Mouse (Mus musculus): Measurements from ENCODE around the gene Men1.

Men1 gene

GRCm38 (mm10) chr19:6364317-6364725 lies 29.5 kb downstream of the Men1 start:
- DNase-seq (ENCODE audit: low spot score in 2 of 2), result peak; percentile 93 to 98

- DNase-seq (ENCODE audit: low spot score in 2 of 2), result no peak
These were observed 30.1 kb downstream of the Men1 start for GRCm38 (mm10) chr19:6364842-6365241.

DNA sequence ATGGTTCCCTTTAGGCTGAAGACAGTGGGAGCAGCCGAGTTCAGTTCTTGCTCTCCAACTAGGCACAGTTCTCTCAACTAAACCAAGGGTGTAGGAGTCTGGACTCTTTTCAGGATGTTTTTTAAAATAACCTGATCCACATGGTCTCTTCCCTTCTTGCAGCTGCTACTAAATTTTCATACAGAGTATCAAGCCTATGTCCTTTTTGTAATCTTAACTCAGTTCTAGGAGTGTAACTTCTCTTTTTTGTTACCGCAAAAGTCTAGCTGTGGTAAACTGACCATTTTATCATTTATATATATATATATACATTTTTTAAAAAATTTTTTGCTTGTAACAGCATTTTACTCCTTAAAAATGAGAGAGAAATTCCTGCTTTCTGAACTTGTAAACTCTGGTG lies 35.4 kb downstream of the Men1 start:
- DNase-seq (ENCODE audit: low spot score in 2 of 2), result no peak

DNA sequence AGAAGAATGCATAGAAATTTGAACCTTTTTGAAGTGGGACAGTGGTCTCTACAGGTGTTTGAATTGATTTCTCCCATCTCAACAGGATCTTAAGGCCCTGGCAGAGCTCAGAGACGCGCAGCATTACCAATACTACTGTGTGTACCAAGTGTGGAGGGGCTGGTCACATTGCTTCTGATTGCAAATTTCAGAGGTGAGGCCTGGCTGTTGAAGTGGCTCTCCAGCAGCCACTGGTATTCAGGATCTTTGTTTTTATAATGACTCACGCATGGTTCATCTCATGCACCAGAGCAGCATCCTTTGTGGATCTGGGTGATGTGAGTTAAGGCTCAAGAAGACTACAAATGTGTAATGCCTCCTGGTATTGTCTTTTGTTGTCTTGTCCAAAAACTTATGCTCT lies 37.7 kb downstream of the Men1 start:
- no peak for DNase-seq (ENCODE audit: low spot score in 2 of 2)

- DNase-seq (ENCODE audit: low spot score in 2 of 2), result peak; percentile 82 to 96
These were observed 39.0 kb downstream of the Men1 start for GRCm38 (mm10) chr19:6373539-6374400.

- DNase-seq (ENCODE audit: low spot score in 2 of 2), result no peak
These were observed 39.8 kb downstream of the Men1 start for GRCm38 (mm10) chr19:6374571-6374970.

- DNase-seq (ENCODE audit: low spot score in 2 of 2), result no peak
These were observed 40.9 kb downstream of the Men1 start for GRCm38 (mm10) chr19:6375423-6376254.

DNA sequence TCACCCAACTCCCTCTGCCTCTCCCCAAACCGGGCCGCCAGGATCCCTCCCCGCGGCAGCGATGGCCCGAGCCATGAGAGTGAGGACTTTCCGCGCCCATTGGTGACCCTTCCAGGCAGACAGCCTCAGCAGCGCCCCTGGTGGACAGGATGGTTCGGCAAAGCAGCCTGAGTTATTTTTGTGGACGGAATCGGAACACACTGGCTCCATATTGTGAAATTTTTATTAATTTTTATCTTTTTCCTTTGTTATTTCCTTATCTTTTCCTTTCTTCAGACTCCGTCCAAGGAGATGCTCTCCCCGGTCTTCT lies 41.4 kb downstream of the Men1 start:
- DNase-seq (ENCODE audit: low spot score in 2 of 2), result peak; percentile 52 to 84

DNA sequence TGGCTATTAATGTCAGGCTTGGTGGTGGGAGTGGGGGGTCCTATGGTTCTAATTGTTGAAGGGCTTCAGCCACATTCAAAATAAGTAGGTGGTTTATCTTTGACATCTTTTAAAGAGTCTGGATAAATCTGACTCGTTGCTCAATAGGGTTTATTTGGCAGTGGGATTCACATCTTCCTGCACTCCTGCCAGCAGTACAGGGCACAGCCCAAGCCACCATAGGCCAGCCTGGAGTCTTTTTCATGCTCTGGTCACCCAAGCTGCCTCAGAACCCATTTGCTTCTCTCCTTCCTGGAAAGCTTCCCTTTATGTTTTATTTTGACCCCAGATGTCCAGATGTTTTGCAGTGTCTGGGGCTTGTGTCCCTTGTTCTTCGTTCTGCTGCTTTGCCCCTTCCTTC lies 41.9 kb downstream of the Men1 start:
- no peak for DNase-seq (ENCODE audit: low spot score in 2 of 2)

DNA sequence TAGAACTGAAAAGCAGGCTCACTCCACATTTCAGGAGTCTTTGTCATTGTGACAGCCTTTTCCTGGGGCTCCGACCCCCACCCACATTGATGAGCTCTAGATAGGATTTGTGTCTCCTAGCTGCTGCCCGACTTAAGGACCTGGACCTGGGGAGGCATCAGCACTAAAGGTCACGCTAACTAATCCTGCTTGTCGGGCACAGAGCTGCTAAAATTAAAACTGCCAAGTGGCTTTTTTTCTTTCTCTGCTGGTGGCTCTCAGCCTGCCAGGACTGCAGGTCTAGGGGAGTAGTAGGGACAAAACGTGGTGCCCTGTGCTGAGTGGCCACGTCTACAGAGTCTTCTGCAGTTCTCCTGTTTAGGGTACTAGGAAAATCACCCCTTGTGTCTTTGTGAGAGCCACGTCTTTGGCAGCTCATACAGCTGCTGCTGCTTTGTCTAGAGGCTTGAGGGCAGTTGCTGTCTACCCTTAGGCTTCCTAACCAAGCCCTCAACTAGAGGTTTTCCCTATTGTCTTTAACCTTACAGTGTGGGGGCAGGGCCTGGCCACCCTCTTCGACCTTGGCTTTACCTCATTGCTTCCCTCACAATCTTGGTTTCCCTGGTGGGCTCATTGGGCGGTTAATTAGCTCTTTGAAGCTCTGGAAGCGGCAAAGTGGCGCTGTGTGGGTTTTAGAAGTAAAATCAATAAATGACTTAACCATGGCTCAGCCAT lies 42.7 kb downstream of the Men1 start:
- DNase-seq (ENCODE audit: low spot score in 2 of 2), result no peak

DNA sequence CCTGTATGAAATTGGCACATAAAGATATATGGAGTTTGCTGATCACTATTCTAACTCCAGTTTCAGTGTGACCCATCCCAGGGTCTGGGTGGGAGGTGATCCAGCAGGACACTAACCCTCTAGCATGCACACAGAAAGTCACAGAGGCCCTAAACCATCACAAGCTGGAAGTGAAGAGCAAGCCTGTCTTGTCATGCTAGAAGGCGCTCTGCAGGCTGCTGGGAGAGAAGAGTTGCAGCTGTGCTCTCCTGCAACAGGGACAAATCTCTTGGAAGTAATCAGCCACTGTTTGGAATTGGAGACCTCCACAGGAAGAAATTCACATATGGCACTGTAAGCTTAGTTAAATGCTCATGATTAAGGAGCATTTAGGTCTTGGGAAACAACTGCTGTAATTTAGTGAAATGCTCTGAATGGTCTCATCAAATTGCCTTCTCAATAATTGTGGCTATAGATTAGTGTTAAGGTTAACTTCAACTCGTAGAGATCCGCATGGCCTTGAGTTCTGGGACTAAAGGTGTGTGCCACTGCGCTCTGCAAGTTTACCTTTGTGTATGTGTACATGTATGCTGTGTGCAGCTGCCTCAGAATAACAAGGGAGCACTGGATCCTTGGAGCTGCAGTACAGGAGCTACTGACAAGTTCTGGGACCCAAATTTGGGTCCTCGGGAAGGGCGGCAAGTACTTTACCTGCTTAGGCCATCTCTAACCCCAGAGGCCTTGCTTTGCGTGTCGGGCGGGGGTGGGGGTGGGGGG lies 45.8 kb downstream of the Men1 start:
- DNase-seq (ENCODE audit: low spot score in 2 of 2), result no peak

DNA sequence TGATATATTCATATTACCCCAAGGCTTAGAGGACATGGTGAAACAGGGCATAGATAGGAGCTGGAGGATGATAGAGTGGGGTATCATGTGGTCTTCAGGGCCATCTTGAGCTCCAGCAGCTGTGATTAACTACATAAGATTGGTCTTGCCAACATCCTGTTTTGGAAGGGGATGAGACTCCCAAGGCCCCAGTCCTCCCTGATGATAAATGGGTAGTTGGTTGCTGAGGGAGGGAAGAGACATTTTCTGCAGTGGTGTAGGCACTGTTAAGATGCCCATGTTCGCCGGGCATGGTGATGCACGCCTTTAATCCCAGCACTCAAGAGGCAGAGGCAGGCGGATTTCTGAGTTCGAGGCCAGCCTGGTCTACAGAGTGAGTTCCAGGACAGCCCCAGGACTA lies 46.5 kb downstream of the Men1 start:
- DNase-seq (ENCODE audit: low spot score in 2 of 2), result no peak

- no peak for DNase-seq (ENCODE audit: low spot score in 2 of 2)
These were observed 47.6 kb downstream of the Men1 start for GRCm38 (mm10) chr19:6382323-6382924.

DNA sequence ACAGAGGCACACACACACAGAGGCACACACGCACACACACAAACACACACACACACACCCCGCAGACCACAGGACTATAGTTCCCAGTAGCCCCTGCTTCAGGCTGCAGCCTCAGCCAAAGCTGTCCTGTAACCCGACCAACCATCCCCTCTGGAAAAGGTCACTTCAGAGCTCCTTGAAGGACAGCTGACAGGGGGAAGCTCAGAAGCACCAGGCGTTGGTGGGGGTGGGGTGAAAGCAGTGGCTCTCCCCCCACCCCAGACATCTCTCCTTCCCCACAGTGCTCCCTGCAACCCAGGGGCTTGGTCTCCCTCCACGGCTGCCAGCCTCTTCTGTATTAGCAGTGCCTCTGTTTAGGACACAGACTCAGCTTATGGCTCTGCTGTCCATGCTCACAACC lies 48.7 kb downstream of the Men1 start:
- no peak for DNase-seq (ENCODE audit: low spot score in 2 of 2)

- no peak for DNase-seq (ENCODE audit: low spot score in 2 of 2)
These were observed 49.3 kb downstream of the Men1 start, which contains the start of gene Pygm for GRCm38 (mm10) chr19:6384128-6384527. Pygm (plus strand) TSS chr19:6384399.

GRCm38 (mm10) chr19:6384954-6385353 lies 50.2 kb downstream of the Men1 start:
- no peak for DNase-seq (ENCODE audit: low spot score in 2 of 2)

DNA sequence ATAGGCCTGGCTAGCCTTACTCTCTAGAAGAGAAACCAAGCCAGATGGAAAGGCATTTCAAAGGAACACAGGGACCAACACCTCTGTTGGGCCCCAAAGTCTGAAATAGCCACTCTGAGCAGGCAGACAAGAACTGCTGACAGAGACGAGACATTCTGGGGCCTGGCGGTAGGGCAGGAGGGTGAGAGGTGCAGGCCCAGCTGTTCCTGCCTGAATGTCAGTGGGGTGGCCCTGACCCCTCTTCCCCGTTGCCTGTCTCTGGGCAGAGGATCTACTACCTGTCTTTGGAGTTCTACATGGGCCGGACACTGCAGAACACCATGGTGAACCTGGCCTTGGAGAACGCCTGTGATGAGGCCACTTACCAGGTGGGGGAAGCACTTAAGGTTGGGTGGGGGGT lies 50.6 kb downstream of the Men1 start:
- no peak for DNase-seq (ENCODE audit: low spot score in 2 of 2)

DNA sequence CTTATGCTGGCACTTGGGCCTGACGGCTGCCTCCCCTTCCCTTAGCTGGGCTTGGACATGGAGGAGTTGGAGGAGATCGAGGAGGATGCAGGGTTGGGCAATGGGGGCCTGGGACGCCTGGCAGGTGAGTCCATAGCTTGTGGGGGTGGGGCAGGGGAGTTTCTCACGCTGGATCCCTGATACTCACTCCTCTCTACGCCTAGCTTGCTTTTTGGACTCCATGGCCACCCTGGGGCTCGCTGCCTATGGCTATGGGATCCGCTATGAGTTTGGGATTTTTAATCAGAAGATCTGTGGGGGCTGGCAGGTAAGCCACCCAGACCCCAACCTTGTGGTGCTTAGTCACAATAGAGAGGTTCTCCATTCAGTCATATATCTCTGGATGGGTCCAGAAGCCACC lies 51.0 kb downstream of the Men1 start:
- no peak for DNase-seq (ENCODE audit: low spot score in 2 of 2)

GRCm38 (mm10) chr19:6386234-6386633 lies 51.5 kb downstream of the Men1 start:
- no peak for DNase-seq (ENCODE audit: low spot score in 2 of 2)

DNA sequence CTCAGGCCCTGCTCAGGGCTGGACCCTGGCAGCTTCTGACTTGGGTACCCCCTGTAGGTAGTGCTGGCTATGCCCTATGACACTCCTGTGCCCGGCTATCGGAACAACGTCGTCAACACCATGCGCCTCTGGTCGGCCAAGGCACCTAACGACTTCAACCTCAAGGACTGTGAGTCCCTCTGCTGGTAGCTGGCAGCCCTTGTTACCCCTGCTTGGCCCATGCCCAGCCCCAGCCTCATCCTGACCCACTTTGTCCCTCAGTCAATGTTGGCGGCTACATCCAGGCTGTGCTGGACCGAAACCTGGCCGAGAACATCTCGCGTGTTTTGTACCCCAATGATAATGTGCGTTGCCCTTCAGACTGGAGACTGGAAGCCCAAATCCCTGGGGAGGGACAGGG lies 53.2 kb downstream of the Men1 start:
- peak in 1 of 2 experiments; percentile 66 for DNase-seq (ENCODE audit: low spot score in 2 of 2)

DNA sequence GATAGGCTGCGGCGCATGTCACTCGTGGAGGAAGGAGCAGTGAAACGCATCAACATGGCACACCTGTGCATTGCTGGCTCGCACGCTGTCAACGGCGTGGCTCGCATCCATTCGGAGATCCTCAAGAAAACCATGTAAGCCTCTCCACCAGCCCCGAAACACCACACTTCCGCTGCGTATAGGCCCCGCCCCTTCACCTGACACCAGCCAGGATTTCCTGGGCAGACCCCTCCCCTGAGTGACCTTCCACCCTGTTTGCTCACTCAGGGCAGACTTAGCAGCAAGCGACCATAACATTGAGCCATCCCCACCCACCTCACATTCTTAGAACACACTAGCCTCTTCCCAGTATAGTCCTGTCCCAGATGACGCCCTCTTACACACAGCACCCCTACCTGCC lies 55.0 kb downstream of the Men1 start:
- peak in 1 of 2 experiments; percentile 53 for DNase-seq (ENCODE audit: low spot score in 2 of 2)
